Mouse (Mus musculus) c-Kit-positive CD71-negative TER-119-negative erythroid progenitor cells, embryonic 14.5 days (primary cell): ENCODE measurements around the gene Tapbp.

Source experiments
- DNase-seq: peaks from one replicate; pipeline ENCODE4 v3.0.0-alpha.2; 2013; ENCODE audit warnings: low read depth

The Tapbp gene

GRCm38 (mm10) chr17:33968489-33968888, 52.8 kb downstream of the Tapbp start:
- peak; percentile 73 for DNase-seq

DNA sequence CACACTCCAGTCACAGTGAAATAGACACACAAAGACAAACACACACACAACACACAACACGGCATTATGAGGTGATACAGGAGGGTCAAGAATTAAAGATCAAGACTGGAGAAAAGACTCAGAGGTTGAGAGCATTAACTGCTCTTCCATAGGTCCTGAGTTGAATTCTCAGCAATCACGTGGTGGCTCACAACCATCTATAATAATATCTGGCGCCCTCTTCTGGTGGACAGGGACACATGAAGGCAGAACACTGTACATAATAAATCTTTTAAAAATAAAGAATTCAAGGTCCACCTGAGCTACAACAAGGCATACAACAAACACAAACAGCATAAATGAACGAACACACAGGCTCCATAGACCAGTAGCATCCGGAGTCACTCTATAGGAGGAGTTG, 53.2 kb downstream of the Tapbp start:
- no peak for DNase-seq

DNA sequence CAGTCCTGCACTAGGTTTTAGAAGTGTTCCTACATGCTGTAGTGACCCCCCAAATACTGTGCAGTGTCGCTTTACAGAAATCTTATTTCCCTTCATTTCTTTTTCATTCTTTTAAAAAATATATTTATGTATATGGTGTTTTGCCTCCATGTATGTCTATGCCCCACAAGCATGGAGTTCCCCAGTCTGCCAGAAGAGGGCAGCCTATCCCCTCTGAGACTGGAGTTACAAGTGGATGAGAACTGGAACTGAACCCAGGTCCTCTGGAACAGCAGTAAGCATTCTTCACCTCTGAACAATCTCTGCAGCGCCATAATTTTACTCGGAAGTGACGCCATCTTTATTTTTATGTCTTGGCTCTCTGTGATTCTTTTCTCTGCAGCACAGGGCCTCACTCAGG, 53.7 kb downstream of the Tapbp start:
- no peak for DNase-seq

DNA sequence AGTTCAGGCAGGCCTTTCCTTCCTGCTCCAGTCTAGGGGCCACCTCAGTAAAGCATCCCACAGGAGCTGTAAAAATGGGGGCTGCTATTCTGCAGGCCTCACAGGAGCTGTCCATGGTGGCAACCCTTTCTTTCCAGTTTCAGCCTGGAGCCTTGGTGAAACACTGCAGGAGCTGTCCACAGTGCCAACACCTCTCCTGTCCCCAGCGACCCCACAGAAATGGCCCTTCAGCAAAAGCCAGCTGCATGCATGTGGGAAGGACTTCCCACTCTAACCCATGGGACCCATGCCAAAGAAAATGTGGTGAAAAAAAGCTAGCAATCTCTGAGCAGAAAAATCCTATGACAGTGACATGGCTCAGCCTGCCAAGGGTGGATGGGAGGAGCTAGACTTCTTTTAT, 57.0 kb downstream of the Tapbp start:
- no peak for DNase-seq

- DNase-seq, result no peak
These were observed 57.9 kb downstream of the Tapbp start for GRCm38 (mm10) chr17:33973572-33973971.

GRCm38 (mm10) chr17:33977861-33978557, 62.3 kb downstream of the Tapbp start:
- no peak for DNase-seq

DNA sequence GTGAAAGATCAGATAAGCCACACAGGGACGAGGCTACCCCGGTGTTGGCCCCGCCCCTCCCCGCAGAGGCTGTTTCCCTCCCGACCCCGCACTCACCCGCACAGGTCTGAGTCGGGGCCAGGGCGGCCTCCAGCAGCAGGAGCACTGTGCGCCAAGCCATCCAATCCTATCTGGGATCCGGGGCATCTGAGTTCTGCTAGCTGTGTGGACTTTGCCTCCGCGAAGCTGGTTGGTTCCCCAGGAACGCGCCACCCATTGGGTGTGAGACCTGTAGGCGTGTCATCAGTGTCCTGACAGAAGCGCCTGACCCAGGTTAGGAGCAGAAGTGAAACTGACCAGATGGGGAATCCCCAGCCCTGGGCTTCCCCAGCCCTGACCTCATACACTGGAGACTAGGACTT, 62.9 kb downstream of the Tapbp start:
- DNase-seq, result peak; percentile 70
